Mouse (Mus musculus): Measurements from ENCODE around the gene Ddi2. TPM values are rescaled to one million over a fixed set of nuclear protein-coding genes. Genes with fewer than 3 reads are reported as not detected.

Gene Ddi2
- polyA plus RNA-seq, 1 experiment from 2014 or later = 29.3 TPM

DNA sequence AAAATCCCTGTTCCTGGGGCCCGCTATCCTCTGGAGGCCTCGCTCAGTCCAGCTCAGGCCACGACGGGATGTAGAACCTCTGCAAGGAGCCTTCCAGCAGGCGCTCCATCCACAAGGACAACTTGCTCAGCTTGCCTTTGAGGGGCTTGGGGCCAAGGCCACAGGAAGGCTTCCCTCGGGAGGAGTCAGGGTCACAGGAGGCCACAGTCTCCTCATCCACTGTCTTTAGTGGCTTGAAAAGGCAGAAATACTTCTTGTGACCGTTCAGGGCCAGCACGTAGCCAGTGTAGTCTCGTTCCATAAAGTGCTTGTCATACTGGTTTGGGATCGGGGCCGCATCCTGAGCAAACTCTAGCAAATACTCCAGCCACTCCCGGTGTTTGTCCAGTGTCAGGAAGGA lies 40.3 kb upstream of the Ddi2 start:
- ATAC-seq (replicated peaks; ENCODE audit: low FRiP score) (no peak), DNase-seq (ENCODE audit: low spot score) (no peak)
- H3K27me3 ChIP-seq (replicated peaks; ENCODE audit: control insufficient read depth, insufficient read depth, low read length) = no peaks in the 10 kb centered on the region
- H3K9ac ChIP-seq (ENCODE audit: low read depth, low read length) = no peak overlapping the region
- H3K4me2 ChIP-seq = no peak overlapping the region
- H3K4me3 ChIP-seq (ENCODE audit: low read depth, low read length) = no peak overlapping the region
- H3K27ac ChIP-seq (ENCODE audit: low read depth, low read length) = no peak overlapping the region
- peaks cover 21% of the 10 kb centered on the region; the same call in 1 of the 2 replicates for H3K36me3 ChIP-seq (ENCODE audit: control insufficient read depth, insufficient read depth, low read length)
- peaks cover 27% of the 10 kb centered on the region for H3K4me1 ChIP-seq (replicated peaks; ENCODE audit: control insufficient read depth, insufficient read depth, low read length)
- no peaks in the 10 kb centered on the region for H3K9me3 ChIP-seq (ENCODE audit: control insufficient read depth, low read length)
- 91% methylated on average over 12 of the region's 12 CpGs for WGBS

- WGBS = 90% methylated on average over 13 of the region's 13 CpGs
- no peaks in the 10 kb centered on the region for H3K27me3 ChIP-seq (replicated peaks; ENCODE audit: control insufficient read depth, insufficient read depth, low read length)
- H3K4me3 ChIP-seq (ENCODE audit: low read depth, low read length) = no peak overlapping the region
- H3K27ac ChIP-seq (ENCODE audit: low read depth, low read length) = no peak overlapping the region
- no peak overlapping the region for H3K4me2 ChIP-seq
- H3K9me3 ChIP-seq (ENCODE audit: control insufficient read depth, low read length) = no peaks in the 10 kb centered on the region
- ATAC-seq (replicated peaks; ENCODE audit: low FRiP score) = no peak
- H3K9ac ChIP-seq (ENCODE audit: low read depth, low read length) = no peak overlapping the region
- no peak for DNase-seq (ENCODE audit: low spot score)
- H3K36me3 ChIP-seq (ENCODE audit: control insufficient read depth, insufficient read depth, low read length) = peaks cover 15% of the 10 kb centered on the region; the same call in 1 of the 2 replicates
- peaks cover 23% of the 10 kb centered on the region for H3K4me1 ChIP-seq (replicated peaks; ENCODE audit: control insufficient read depth, insufficient read depth, low read length)
These were observed 38.9 kb upstream of the Ddi2 start for GRCm38 (mm10) chr4:141762102-141762598.

DNA sequence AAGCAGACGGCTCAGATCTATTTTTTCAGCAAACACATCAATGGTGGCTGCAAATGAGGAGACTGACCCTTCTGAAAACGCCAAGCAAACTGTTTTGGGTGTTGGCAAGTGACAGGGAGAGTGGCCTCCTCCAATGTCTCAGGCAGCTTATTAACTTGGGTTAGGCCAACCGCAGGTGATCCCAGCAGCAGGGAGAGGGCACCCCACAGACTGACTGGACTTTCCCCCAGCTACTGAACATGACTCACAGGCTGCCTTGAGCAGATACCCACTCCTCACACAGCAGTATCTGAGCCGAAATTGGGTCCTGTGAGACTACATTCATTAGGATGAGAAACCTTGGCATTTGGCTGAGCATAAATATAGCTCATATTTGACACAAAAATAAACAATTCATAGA lies 37.7 kb upstream of the Ddi2 start:
- Histone ChIP-seq H3K4me3 (ENCODE audit: low read depth, low read length) (no peak overlapping the region), H3K27ac (ENCODE audit: low read depth, low read length) (no peak overlapping the region), H3K36me3 (ENCODE audit: control insufficient read depth, insufficient read depth, low read length) (peaks cover 12% of the 10 kb centered on the region; the same call in 1 of the 2 replicates), H3K9ac (ENCODE audit: low read depth, low read length) (no peak overlapping the region), H3K4me2 (no peak overlapping the region), H3K9me3 (ENCODE audit: control insufficient read depth, low read length) (no peaks in the 10 kb centered on the region), H3K27me3 (replicated peaks; ENCODE audit: control insufficient read depth, insufficient read depth, low read length) (no peaks in the 10 kb centered on the region), H3K4me1 (replicated peaks; ENCODE audit: control insufficient read depth, insufficient read depth, low read length) (peaks cover 20% of the 10 kb centered on the region)
- WGBS = 79% methylated on average over 4 of the region's 4 CpGs
- ATAC-seq (replicated peaks; ENCODE audit: low FRiP score) (no peak), DNase-seq (ENCODE audit: low spot score) (no peak)

GRCm38 (mm10) chr4:141758874-141759542 lies 35.8 kb upstream of the Ddi2 start:
- WGBS = 51% methylated on average over 6 of the region's 6 CpGs
- ATAC-seq (replicated peaks; ENCODE audit: low FRiP score) (peak; percentile 87), DNase-seq (ENCODE audit: low spot score) (no peak)
- Histone ChIP-seq H3K4me3 (ENCODE audit: low read depth, low read length) (no peak overlapping the region), H3K4me2 (no peak overlapping the region), H3K27ac (ENCODE audit: low read depth, low read length) (peak overlapping the region; percentile 78), H3K4me1 (replicated peaks; ENCODE audit: control insufficient read depth, insufficient read depth, low read length) (peaks cover 20% of the 10 kb centered on the region), H3K9ac (ENCODE audit: low read depth, low read length) (peak overlapping the region; percentile 47), H3K27me3 (replicated peaks; ENCODE audit: control insufficient read depth, insufficient read depth, low read length) (no peaks in the 10 kb centered on the region), H3K9me3 (ENCODE audit: control insufficient read depth, low read length) (no peaks in the 10 kb centered on the region), H3K36me3 (ENCODE audit: control insufficient read depth, insufficient read depth, low read length) (peaks cover 12% of the 10 kb centered on the region; the same call in 1 of the 2 replicates)

DNA sequence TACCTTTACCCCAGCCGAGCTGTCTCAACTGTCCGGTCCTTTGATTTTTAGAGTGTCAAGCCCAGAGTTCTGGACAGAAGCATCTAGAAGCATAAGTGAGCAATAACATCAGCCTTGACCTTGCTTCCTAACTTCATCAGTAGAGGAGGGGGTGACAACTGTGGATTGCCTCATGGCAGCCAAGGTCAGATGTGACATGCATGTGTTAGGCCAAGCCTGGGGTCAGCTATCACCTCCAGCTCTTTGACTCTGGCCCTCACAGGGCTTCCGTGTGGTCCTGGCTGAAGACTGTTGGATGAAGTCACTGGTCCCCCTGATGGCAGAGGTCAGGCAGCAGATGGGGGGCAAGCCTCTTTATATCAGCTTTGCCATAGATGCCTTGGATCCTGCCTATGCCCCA lies 33.9 kb upstream of the Ddi2 start:
- H3K4me2 ChIP-seq = no peak overlapping the region
- H3K4me1 ChIP-seq (replicated peaks; ENCODE audit: control insufficient read depth, insufficient read depth, low read length) = peaks cover 27% of the 10 kb centered on the region
- WGBS = 86% methylated on average over 3 of the region's 3 CpGs
- DNase-seq (ENCODE audit: low spot score) (no peak), ATAC-seq (replicated peaks; ENCODE audit: low FRiP score) (no peak)
- H3K9ac ChIP-seq (ENCODE audit: low read depth, low read length) = no peak overlapping the region
- no peak overlapping the region for H3K27ac ChIP-seq (ENCODE audit: low read depth, low read length)
- H3K27me3 ChIP-seq (replicated peaks; ENCODE audit: control insufficient read depth, insufficient read depth, low read length) = no peaks in the 10 kb centered on the region
- H3K9me3 ChIP-seq (ENCODE audit: control insufficient read depth, low read length) = no peaks in the 10 kb centered on the region
- no peaks in the 10 kb centered on the region for H3K36me3 ChIP-seq (ENCODE audit: control insufficient read depth, insufficient read depth, low read length)
- no peak overlapping the region for H3K4me3 ChIP-seq (ENCODE audit: low read depth, low read length)

DNA sequence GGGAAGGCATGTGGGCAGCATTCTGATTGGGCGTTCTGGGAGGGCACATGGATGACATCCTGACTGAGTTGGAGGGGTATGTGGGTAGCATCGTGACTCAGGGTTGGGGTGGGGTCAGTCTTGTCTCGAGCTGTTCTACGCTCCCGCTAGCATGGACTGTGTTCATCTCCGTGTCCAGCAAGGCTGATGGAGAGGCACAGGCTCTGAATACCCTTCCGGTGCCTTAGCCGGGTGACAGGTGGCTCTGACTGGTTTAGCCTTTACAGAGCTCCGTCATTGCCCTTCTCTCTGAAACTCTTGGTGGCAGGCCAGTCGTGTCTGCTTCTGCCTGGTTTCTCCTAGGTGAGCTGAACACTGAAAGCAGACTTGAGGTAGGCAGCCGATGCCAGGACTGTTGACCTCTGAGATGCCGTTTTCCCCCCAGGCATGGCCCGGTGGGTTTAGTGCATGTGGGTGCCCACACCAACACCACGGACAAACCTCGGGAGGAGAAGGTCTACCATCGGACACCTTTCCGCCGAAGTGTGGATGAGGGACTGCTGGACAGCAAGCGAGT lies 32.2 kb upstream of the Ddi2 start:
- no peak overlapping the region for H3K4me3 ChIP-seq (ENCODE audit: low read depth, low read length)
- WGBS = 88% methylated on average over 19 of the region's 19 CpGs
- no peak overlapping the region for H3K4me2 ChIP-seq
- no peaks in the 10 kb centered on the region for H3K36me3 ChIP-seq (ENCODE audit: control insufficient read depth, insufficient read depth, low read length)
- H3K27ac ChIP-seq (ENCODE audit: low read depth, low read length) = no peak overlapping the region
- ATAC-seq (replicated peaks; ENCODE audit: low FRiP score) (no peak), DNase-seq (ENCODE audit: low spot score) (no peak)
- no peaks in the 10 kb centered on the region for H3K9me3 ChIP-seq (ENCODE audit: control insufficient read depth, low read length)
- H3K27me3 ChIP-seq (replicated peaks; ENCODE audit: control insufficient read depth, insufficient read depth, low read length) = no peaks in the 10 kb centered on the region
- H3K9ac ChIP-seq (ENCODE audit: low read depth, low read length) = no peak overlapping the region
- H3K4me1 ChIP-seq (replicated peaks; ENCODE audit: control insufficient read depth, insufficient read depth, low read length) = peaks cover 37% of the 10 kb centered on the region

DNA sequence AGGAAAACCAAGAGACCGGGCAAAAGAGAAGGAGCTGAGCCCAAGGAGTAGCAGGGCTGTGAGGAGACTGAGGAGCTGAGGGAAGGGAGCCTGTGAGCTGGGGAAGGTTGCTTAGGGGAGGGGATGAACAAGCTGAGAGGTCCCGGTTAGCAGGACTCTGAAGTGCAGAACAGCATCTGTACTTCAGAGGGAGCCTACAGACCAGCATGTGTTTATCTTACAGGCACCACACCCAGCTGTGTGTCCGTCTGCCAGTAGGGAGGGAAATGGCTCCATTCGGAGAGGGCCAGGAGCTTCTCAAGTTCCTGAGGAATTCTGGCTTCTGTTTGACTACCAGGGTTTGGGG lies 28.8 kb upstream of the Ddi2 start:
- Histone ChIP-seq H3K4me2 (peak overlapping the region; percentile 66), H3K36me3 (ENCODE audit: control insufficient read depth, insufficient read depth, low read length) (no peaks in the 10 kb centered on the region), H3K4me1 (replicated peaks; ENCODE audit: control insufficient read depth, insufficient read depth, low read length) (peaks cover 21% of the 10 kb centered on the region), H3K9me3 (ENCODE audit: control insufficient read depth, low read length) (no peaks in the 10 kb centered on the region), H3K9ac (ENCODE audit: low read depth, low read length) (peak overlapping the region; percentile 49; the same call in 1 of the 2 replicates), H3K4me3 (ENCODE audit: low read depth, low read length) (peak overlapping the region; percentile 22), H3K27ac (ENCODE audit: low read depth, low read length) (peak overlapping the region; percentile 94), H3K27me3 (replicated peaks; ENCODE audit: control insufficient read depth, insufficient read depth, low read length) (no peaks in the 10 kb centered on the region)
- ATAC-seq (replicated peaks; ENCODE audit: low FRiP score) = peak; percentile 93
- 2% methylated on average over 4 of the region's 4 CpGs for WGBS
- peak; percentile 71 for DNase-seq (ENCODE audit: low spot score)

DNA sequence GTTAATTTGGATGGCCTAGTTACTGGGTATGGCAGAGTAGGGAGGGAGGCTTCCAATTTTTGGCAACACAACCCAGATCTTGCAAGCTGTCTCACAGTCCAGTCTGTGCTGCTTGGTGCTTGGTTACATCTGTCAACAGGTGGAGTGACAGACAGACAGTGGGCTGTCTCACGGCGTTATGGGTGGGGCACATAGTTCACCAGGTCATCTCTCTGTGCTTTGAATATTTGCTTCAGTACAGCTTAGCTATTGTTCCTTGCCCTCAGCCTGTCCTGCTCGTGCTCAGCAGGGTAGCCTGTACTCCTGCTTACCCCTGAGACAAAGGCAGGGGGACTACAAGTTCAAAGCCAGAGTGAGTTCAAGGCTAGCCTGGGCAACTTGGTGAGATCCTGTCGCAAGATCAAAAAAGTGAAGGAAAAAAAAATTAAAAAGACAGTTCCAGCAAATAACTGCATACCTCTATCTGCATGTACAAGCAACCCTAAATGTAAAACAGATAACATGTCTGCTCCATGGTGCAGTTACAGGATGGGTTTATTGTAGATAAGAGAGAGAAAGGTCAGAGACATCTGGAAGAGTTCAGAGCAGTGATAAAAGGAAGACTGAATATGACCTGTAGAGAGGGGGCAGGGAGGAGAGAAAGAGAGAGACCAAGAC lies 28.3 kb upstream of the Ddi2 start:
- no peaks in the 10 kb centered on the region for H3K36me3 ChIP-seq (ENCODE audit: control insufficient read depth, insufficient read depth, low read length)
- no peaks in the 10 kb centered on the region for H3K9me3 ChIP-seq (ENCODE audit: control insufficient read depth, low read length)
- no peaks in the 10 kb centered on the region for H3K27me3 ChIP-seq (replicated peaks; ENCODE audit: control insufficient read depth, insufficient read depth, low read length)
- 10% methylated on average over 4 of the region's 4 CpGs for WGBS
- DNase-seq (ENCODE audit: low spot score) (peak; percentile 61), ATAC-seq (replicated peaks; ENCODE audit: low FRiP score) (peak; percentile 91)
- H3K4me3 ChIP-seq (ENCODE audit: low read depth, low read length) = peak overlapping the region; percentile 22
- H3K4me2 ChIP-seq = peak overlapping the region; percentile 66
- H3K4me1 ChIP-seq (replicated peaks; ENCODE audit: control insufficient read depth, insufficient read depth, low read length) = peaks cover 21% of the 10 kb centered on the region
- peak overlapping the region; percentile 94 for H3K27ac ChIP-seq (ENCODE audit: low read depth, low read length)
- H3K9ac ChIP-seq (ENCODE audit: low read depth, low read length) = peak overlapping the region; percentile 51
